Mouse (Mus musculus) MEL (cell line): ENCODE data around the gene Hoxa3. TPM values are rescaled to one million over a fixed set of nuclear protein-coding genes. Genes with fewer than 3 reads are reported as not detected.

Source experiments
- DNase-seq: peaks from one replicate; pipeline ENCODE4 v3.0.0; 2011; ENCODE audit warnings: low read depth, low spot score
- H3K27ac ChIP-seq: 2 replicates; pipeline ENCODE4 v1.5.1; 2012; ENCODE audit warnings: low read depth, mild to moderate bottlenecking, control low read depth, low read length, moderate library complexity; ENCODE audit not compliant: control insufficient read depth
- H3K27me3 ChIP-seq, 2 experiments: fragments of 150-350 bp in 1 of 2; sonication (generic) in 1 of 2; 2 replicates each; pipeline ENCODE4 v1.6.1; 2012; ENCODE audit warnings: low read length in 2 of 2, mild to moderate bottlenecking in 2 of 2, improper control_type of control experiment in 1 of 2, moderate library complexity in 1 of 2; ENCODE audit not compliant: insufficient read depth in 2 of 2, control insufficient read depth in 1 of 2
- H3K36me3 ChIP-seq, 2 experiments: 2 replicates each; pipeline ENCODE4 v1.6.1; 2012 to 2014; ENCODE audit warnings: low read length in 2 of 2, improper control_type of control experiment in 1 of 2, inconsistent platforms in 1 of 2, mild to moderate bottlenecking in 1 of 2; ENCODE audit not compliant: insufficient read depth in 2 of 2, control insufficient read depth in 1 of 2
- H3K4me1 ChIP-seq, 2 experiments: fragments of 150-350 bp in 1 of 2; sonication (generic) in 1 of 2; 2 replicates each; pipeline ENCODE4 v1.6.1; 2012; ENCODE audit warnings: low read length in 2 of 2, improper control_type of control experiment in 1 of 2, mild to moderate bottlenecking in 1 of 2; ENCODE audit not compliant: insufficient read depth in 2 of 2, control insufficient read depth in 1 of 2
- H3K4me3 ChIP-seq, 2 experiments: fragments of 150-350 bp in 1 of 2; sonication (generic) in 1 of 2; 2 replicates each; pipeline ENCODE4 v1.5.1; 2012; ENCODE audit warnings: low read depth in 2 of 2, low read length in 2 of 2, mild to moderate bottlenecking in 2 of 2, moderate library complexity in 2 of 2, control low read depth in 1 of 2, improper control_type of control experiment in 1 of 2; ENCODE audit not compliant: control insufficient read depth in 1 of 2, insufficient read depth in 1 of 2
- H3K79me2 ChIP-seq: 2 replicates; pipeline ENCODE4 v1.6.1; 2012; ENCODE audit warnings: mild to moderate bottlenecking, low read length, moderate library complexity; ENCODE audit not compliant: control insufficient read depth, poor library complexity, insufficient read depth
- H3K9ac ChIP-seq: 2 replicates; pipeline ENCODE4 v1.6.1; 2012; ENCODE audit warnings: low read depth, mild to moderate bottlenecking, control low read depth, low read length, moderate library complexity; ENCODE audit not compliant: control insufficient read depth, poor library complexity, severe bottlenecking
- H3K9me3 ChIP-seq: fragments of 150-350 bp; sonication (generic); replicated peaks from 2 replicates; pipeline ENCODE4 v1.6.1; 2012; ENCODE audit warnings: mild to moderate bottlenecking, low read length, improper control_type of control experiment, moderate library complexity; ENCODE audit not compliant: insufficient read depth
- BHLHE40 ChIP-seq: IDR thresholded peaks from 2 replicates; pipeline ENCODE4 v1.6.1; 2012; ENCODE audit warnings: low read depth, mild to moderate bottlenecking, inconsistent platforms, low read length, improper control_type of control experiment, borderline replicate concordance
- CHD1 ChIP-seq: IDR thresholded peaks from 2 replicates; pipeline ENCODE4 v1.6.1; 2012; ENCODE audit warnings: low read depth, mild to moderate bottlenecking, inconsistent platforms, low read length, improper control_type of control experiment
- CTCF ChIP-seq, 3 experiments: IDR thresholded peaks in 2 of 3; conservative IDR thresholded peaks in 1 of 3; 2 replicates each; pipeline ENCODE4 v1.5.1; 2011 to 2012; ENCODE audit warnings: low read length in 3 of 3, low read depth in 2 of 3, mild to moderate bottlenecking in 2 of 3, improper control_type of control experiment in 1 of 3, inconsistent platforms in 1 of 3, mixed read lengths in 1 of 3, moderate library complexity in 1 of 3; ENCODE audit not compliant: control insufficient read depth in 1 of 3, insufficient read depth in 1 of 3, poor library complexity in 1 of 3, severe bottlenecking in 1 of 3
- E2F4 ChIP-seq: IDR thresholded peaks from 2 replicates; pipeline ENCODE4 v1.6.1; 2011; ENCODE audit warnings: low read depth, low read length, improper control_type of control experiment, borderline replicate concordance
- GABPA ChIP-seq: IDR thresholded peaks from 2 replicates; pipeline ENCODE4 v1.6.1; 2012; ENCODE audit warnings: low read depth, mild to moderate bottlenecking, inconsistent platforms, low read length, improper control_type of control experiment, moderate library complexity
- JUND ChIP-seq: IDR thresholded peaks from 2 replicates; pipeline ENCODE4 v1.6.1; 2011; ENCODE audit warnings: low read depth, mild to moderate bottlenecking, improper control_type of control experiment, low read length
- MAZ ChIP-seq: IDR thresholded peaks from 2 replicates; pipeline ENCODE4 v1.6.1; 2012; ENCODE audit warnings: low read depth, mild to moderate bottlenecking, inconsistent platforms, low read length, improper control_type of control experiment
- MEF2A ChIP-seq: IDR thresholded peaks from 2 replicates; pipeline ENCODE4 v1.6.1; 2014; ENCODE audit warnings: low read depth, mild to moderate bottlenecking, inconsistent platforms, low read length, improper control_type of control experiment; ENCODE audit not compliant: poor library complexity, insufficient replicate concordance, severe bottlenecking; ENCODE audit errors: extremely low read depth
- MXI1 ChIP-seq: IDR thresholded peaks from 2 replicates; pipeline ENCODE4 v1.6.1; 2011; ENCODE audit warnings: mild to moderate bottlenecking, low read depth, low read length, improper control_type of control experiment
- MYC ChIP-seq: IDR thresholded peaks from 2 replicates; pipeline ENCODE4 v1.6.1; 2011; ENCODE audit warnings: low read depth, mild to moderate bottlenecking, low read length, improper control_type of control experiment, moderate library complexity
- NRF1 ChIP-seq: IDR thresholded peaks from 2 replicates; pipeline ENCODE4 v1.6.1; 2014; ENCODE audit warnings: low read depth, mild to moderate bottlenecking, inconsistent platforms, low read length, improper control_type of control experiment, moderate library complexity; ENCODE audit not compliant: poor library complexity, insufficient read depth, severe bottlenecking
- POLR2A ChIP-seq, 2 experiments: IDR thresholded peaks; 2 replicates each; pipeline ENCODE4 v1.6.1; 2011 to 2012; ENCODE audit warnings: low read length in 2 of 2, mild to moderate bottlenecking in 2 of 2, control low read depth in 1 of 2, improper control_type of control experiment in 1 of 2, low read depth in 1 of 2, moderate library complexity in 1 of 2; ENCODE audit not compliant: control insufficient read depth in 1 of 2, insufficient read depth in 1 of 2, poor library complexity in 1 of 2
- POLR2AphosphoS5 ChIP-seq: IDR thresholded peaks from 2 replicates; pipeline ENCODE4 v1.6.1; 2012; ENCODE audit warnings: low read depth, borderline replicate concordance, mild to moderate bottlenecking, inconsistent platforms, low read length, moderate library complexity, mixed read lengths
- SIN3A ChIP-seq: IDR thresholded peaks from 2 replicates; pipeline ENCODE4 v1.6.1; 2012; ENCODE audit warnings: low read length, improper control_type of control experiment, inconsistent platforms
- SMC3 ChIP-seq: IDR thresholded peaks from 2 replicates; pipeline ENCODE4 v1.6.1; 2011; ENCODE audit warnings: low read depth, low read length, improper control_type of control experiment
- TBP ChIP-seq: IDR thresholded peaks from 2 replicates; pipeline ENCODE4 v1.8.0; 2011; ENCODE audit warnings: low read depth, low read length, improper control_type of control experiment
- TCF12 ChIP-seq: IDR thresholded peaks from 2 replicates; pipeline ENCODE4 v1.6.1; 2014; ENCODE audit warnings: low read depth, mild to moderate bottlenecking, inconsistent platforms, low read length, improper control_type of control experiment, moderate library complexity
- UBTF ChIP-seq: IDR thresholded peaks from 2 replicates; pipeline ENCODE4 v1.6.1; 2012; ENCODE audit warnings: low read depth, mild to moderate bottlenecking, inconsistent platforms, low read length, improper control_type of control experiment, moderate library complexity, borderline replicate concordance; ENCODE audit not compliant: insufficient read depth
- USF2 ChIP-seq, 2 experiments: IDR thresholded peaks; 2 replicates each; pipeline ENCODE4 v1.6.1; 2011 to 2012; ENCODE audit warnings: improper control_type of control experiment in 2 of 2, low read length in 2 of 2, borderline replicate concordance in 1 of 2, inconsistent platforms in 1 of 2, low read depth in 1 of 2, mild to moderate bottlenecking in 1 of 2; ENCODE audit not compliant: insufficient read depth in 1 of 2
- ZKSCAN1 ChIP-seq: IDR thresholded peaks from 2 replicates; pipeline ENCODE4 v1.6.1; 2012; ENCODE audit warnings: low read depth, mild to moderate bottlenecking, inconsistent platforms, low read length, improper control_type of control experiment, moderate library complexity
- ZMIZ1 ChIP-seq: IDR thresholded peaks from 2 replicates; pipeline ENCODE4 v1.6.1; 2012; ENCODE audit warnings: low read depth, mild to moderate bottlenecking, inconsistent platforms, low read length, improper control_type of control experiment, moderate library complexity
- polyA plus RNA-seq, 2 experiments: library from polyadenylated mRNA; stranded (reverse) in 1 of 2; unstranded in 1 of 2; fragments of >175 nt in 1 of 2; fragments of >200 nt in 1 of 2; gene quantifications; 2 replicates each; pipeline versions ENCODE4 v1.2.1 to v1.2.4; 2012; ENCODE audit warnings: low replicate concordance in 2 of 2, low read depth in 1 of 2; ENCODE audit not compliant: insufficient read length in 2 of 2, insufficient read depth in 1 of 2, missing spikeins in 1 of 2
- total RNA-seq: library from RNA; depleted of rRNA; stranded (reverse); fragments of 300-350 nt; gene quantifications from 2 replicates; pipeline ENCODE4 v1.2.3, GENCODE M21; 2012

Gene Hoxa3
- total and polyA plus RNA-seq, 3 experiments, result not detected

DNA sequence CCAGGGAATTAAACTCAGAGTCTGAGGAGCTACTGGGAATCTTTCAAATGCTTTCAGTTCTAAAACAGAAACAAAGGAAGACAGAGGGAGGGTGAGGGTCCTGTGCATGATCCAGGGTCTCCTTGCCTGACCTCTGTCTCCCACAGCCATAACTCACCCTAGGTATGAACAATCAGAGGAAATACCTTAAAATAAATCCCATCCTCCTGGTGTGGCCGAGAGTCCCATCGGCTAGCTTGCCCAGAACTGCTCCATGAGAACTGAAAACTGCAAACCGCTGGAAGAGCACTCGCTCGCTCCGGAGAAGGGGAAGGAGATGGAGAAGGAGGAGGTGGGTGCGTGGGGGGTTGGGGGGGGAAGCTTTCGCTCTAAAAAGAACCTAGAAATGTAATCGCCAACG lies 33.4 kb downstream of the Hoxa3 start:
- H3K27ac ChIP-seq, result no peak overlapping the region
- no peak overlapping the region for H3K9ac ChIP-seq
- H3K27me3 ChIP-seq, result no peaks in the 10 kb centered on the region

DNA sequence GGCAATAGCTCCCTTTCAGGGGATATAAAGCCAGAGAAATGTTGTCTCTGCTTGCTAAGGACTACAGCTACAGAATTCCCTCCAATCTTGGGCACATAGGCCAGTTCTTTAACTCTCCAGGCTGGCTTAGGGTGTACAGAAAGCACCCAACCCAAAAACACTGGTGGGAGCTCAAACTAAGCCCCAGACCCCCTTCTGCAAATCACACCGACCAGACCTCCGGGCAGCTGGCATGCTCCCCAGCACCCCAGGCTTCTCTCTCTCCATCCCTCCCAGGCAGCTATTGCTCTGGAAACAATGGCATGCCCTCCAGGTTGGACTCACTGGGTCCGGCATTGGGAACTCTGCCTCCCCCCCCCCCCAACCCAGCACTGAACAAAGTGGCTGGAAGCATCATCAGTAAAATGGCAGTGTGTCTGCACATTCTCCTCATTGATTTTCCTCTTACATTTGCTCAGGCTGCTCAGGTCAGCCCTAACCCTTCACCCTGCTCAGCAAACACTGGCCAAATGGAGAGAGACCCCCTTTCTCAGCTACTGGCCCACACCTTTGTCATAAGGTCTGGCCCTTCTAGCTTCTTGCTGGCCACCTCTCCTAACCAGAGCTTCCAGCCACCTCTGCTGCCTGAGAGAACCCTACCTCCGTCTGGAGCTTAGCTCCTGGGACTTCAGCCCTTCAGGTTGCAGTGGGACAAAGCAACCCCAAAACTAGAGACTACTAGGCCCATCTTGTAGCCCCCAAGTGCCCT lies 34.0 kb downstream of the Hoxa3 start:
- no peaks in the 10 kb centered on the region for H3K36me3 ChIP-seq
- DNase-seq, result no peak
- H3K9me3 ChIP-seq, result no peaks in the 10 kb centered on the region
- TF ChIP-seq TBP, result no peak
- TF ChIP-seq BHLHE40, result no peak
- no peak for TF ChIP-seq CHD1
- TF ChIP-seq UBTF, result no peak
- no peak for TF ChIP-seq SMC3
- no peak for TF ChIP-seq ZKSCAN1
- no peak overlapping the region for H3K27ac ChIP-seq
- no peaks in the 10 kb centered on the region for H3K4me1 ChIP-seq
- no peaks in the 10 kb centered on the region for H3K27me3 ChIP-seq
- H3K9ac ChIP-seq, result no peak overlapping the region
- H3K79me2 ChIP-seq, result no peaks in the 10 kb centered on the region
- H3K4me3 ChIP-seq, result no peak overlapping the region

More for the DNA sequence above, 33.4 kb downstream of the Hoxa3 start:
- Histone ChIP-seq H3K4me3 (no peak overlapping the region), H3K9me3 (no peaks in the 10 kb centered on the region), H3K4me1 (no peaks in the 10 kb centered on the region), H3K79me2 (no peaks in the 10 kb centered on the region), H3K36me3 (no peaks in the 10 kb centered on the region)
- DNase-seq, result no peak
- TF ChIP-seq ZMIZ1, result no peak
- TF ChIP-seq GABPA, result no peak
- TF ChIP-seq E2F4, result no peak
- no peak for TF ChIP-seq USF2 (IDR thresholded peaks at IDR 0.05; ENCODE audit: borderline replicate concordance in 1 of 2, insufficient read depth in 1 of 2, low read depth in 1 of 2, low read length in 2 of 2)
- TF ChIP-seq CHD1, result no peak
- TF ChIP-seq MXI1, result no peak
- TF ChIP-seq JUND, result no peak
- TF ChIP-seq BHLHE40, result no peak
- TF ChIP-seq CTCF (IDR thresholded peaks at IDR 0.05 in 2 of 3, conservative IDR thresholded peaks at IDR 0.05 in 1 of 3; ENCODE audit: control insufficient read depth in 1 of 3, insufficient read depth in 1 of 3, low read depth in 2 of 3, low read length in 3 of 3, poor library complexity in 1 of 3, severe bottlenecking in 1 of 3), result no peak
- TF ChIP-seq NRF1, result no peak
- TF ChIP-seq MYC, result no peak
- TF ChIP-seq POLR2AphosphoS5, result no peak
- TF ChIP-seq MEF2A, result no peak
- no peak for TF ChIP-seq TCF12
- no peak for TF ChIP-seq SMC3
- no peak for TF ChIP-seq POLR2A (IDR thresholded peaks at IDR 0.05; ENCODE audit: control insufficient read depth in 1 of 2, insufficient read depth in 1 of 2, low read depth in 1 of 2, low read length in 2 of 2, poor library complexity in 1 of 2)
- TF ChIP-seq ZKSCAN1, result no peak
- TF ChIP-seq SIN3A, result no peak
- no peak for TF ChIP-seq MAZ
